Mouse (Mus musculus): ENCODE data around the gene Abcc9. TPM values are rescaled to one million over a fixed set of nuclear protein-coding genes. Genes with fewer than 3 reads are reported as not detected.
A peak's percentile ranks its signal among the peaks of the same experiment; 100 is the strongest.

Gene Abcc9
- polyA plus RNA-seq, 1 experiment from 2014 or later = 22.7 TPM

DNA sequence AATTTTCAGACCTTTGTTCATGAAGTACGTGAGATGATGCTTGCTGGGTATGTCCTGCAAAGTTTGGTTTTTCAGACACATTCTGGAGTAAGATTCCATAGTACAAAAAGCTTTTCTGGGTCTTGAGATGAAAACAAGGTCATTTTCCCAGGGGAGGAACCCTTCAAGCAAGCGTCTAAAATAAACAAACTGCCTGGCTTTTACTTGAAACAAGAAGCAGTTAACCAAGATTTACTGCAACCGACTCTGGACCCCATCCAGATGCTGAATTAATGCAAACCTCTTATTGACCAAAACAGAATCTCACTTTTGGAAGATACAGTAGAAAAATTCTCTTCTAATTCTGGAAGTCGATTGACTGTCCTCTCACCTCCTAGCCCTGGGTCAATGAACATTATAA lies 151.2 kb downstream of the Abcc9 start:
- Histone ChIP-seq H3K27ac (ENCODE audit: poor library complexity, severe bottlenecking) (no peak overlapping the region), H3K4me3 (no peak overlapping the region), H3K9ac (no peak overlapping the region), H3K9me3 (replicated peaks) (no peaks in the 10 kb centered on the region), H3K36me3 (no peaks in the 10 kb centered on the region), H3K4me1 (replicated peaks) (no peaks in the 10 kb centered on the region), H3K27me3 (replicated peaks) (no peaks in the 10 kb centered on the region), H3K4me2 (no peak overlapping the region)
- ATAC-seq (ENCODE audit: insufficient number of reproducible peaks, low FRiP score) = no peak
- 55% methylated on average over 4 of the region's 4 CpGs for WGBS

DNA sequence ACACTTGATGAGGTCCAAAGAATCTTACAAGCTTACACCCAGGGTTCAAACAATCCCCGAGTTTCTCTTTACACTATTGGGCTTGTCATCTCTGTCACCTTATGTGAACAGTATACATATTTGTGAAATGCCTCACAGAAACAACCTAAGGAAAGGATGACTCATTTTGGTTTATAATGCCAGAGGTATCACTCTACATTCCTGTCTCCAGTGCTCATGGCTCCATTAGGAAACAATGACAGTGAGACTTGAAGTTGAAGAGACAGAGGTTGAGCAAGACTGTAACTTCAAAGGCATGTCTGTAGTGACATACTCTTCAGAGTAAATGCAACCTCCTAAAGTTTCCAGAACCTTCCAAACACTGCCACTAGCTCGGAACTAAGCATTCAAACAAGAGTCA lies 153.7 kb downstream of the Abcc9 start:
- Histone ChIP-seq H3K9ac (no peak overlapping the region), H3K4me3 (no peak overlapping the region), H3K36me3 (no peaks in the 10 kb centered on the region), H3K4me1 (replicated peaks) (peaks cover 5% of the 10 kb centered on the region; the same call in 1 of the 2 replicates), H3K4me2 (no peak overlapping the region), H3K27ac (ENCODE audit: poor library complexity, severe bottlenecking) (no peak overlapping the region), H3K9me3 (replicated peaks) (no peaks in the 10 kb centered on the region), H3K27me3 (replicated peaks) (no peaks in the 10 kb centered on the region)
- no peak for ATAC-seq (ENCODE audit: insufficient number of reproducible peaks, low FRiP score)
- WGBS = 74% methylated on average over 2 of the region's 2 CpGs

DNA sequence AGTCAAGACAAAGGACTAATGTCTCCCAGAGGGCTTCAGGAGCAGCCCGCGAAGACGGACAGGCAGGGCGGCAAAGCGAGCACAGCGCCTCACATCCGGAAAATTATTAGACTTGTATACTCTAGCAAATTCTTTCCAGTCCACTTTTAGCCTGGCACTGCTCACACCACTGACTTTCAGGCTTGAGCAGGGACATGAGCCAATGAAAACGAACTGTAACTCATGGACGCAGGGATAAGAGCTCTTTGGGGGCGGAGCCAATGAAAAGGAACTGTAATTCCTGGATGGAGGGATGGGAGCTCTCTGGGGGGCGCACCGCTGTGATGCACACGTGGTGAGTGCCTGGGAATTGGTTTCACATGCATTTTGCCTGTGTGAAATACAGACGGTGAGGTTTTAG lies 157.0 kb downstream of the Abcc9 start:
- Histone ChIP-seq H3K4me1 (replicated peaks) (peaks cover 8% of the 10 kb centered on the region), H3K27ac (ENCODE audit: poor library complexity, severe bottlenecking) (peak overlapping the region; percentile 64), H3K27me3 (replicated peaks) (no peaks in the 10 kb centered on the region), H3K4me3 (peak overlapping the region; percentile 11; the same call in 1 of the 2 replicates), H3K36me3 (no peaks in the 10 kb centered on the region), H3K9ac (no peak overlapping the region), H3K4me2 (peak overlapping the region; percentile 43), H3K9me3 (replicated peaks) (no peaks in the 10 kb centered on the region; the same call in 1 of the 2 replicates)
- WGBS = 44% methylated on average over 14 of the region's 14 CpGs
- peak; percentile 73 for ATAC-seq (ENCODE audit: insufficient number of reproducible peaks, low FRiP score)

DNA sequence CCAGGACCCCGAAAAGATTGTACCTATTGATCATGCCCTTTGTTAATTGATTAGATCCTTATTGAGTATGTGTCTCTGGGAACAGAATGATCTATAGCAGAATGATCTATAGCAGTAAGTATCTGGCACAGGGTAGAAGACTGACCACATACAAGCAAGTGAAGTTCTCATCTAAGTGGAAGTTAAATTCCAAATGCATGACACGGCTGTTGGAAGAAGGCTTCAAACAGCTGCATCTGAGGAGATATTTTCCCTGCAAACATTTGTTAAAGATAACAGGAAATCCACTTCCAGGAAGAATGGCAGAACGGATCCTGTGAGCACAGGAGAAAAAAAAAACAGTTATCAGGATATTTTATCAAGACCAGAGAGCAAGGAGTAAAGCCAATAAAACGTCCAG lies 158.5 kb downstream of the Abcc9 start:
- 53% methylated on average over 4 of the region's 4 CpGs for WGBS
- Histone ChIP-seq H3K9me3 (replicated peaks) (no peaks in the 10 kb centered on the region; the same call in 1 of the 2 replicates), H3K27me3 (replicated peaks) (no peaks in the 10 kb centered on the region), H3K4me2 (no peak overlapping the region), H3K36me3 (no peaks in the 10 kb centered on the region), H3K9ac (no peak overlapping the region), H3K4me3 (no peak overlapping the region), H3K4me1 (replicated peaks) (peaks cover 11% of the 10 kb centered on the region), H3K27ac (ENCODE audit: poor library complexity, severe bottlenecking) (no peak overlapping the region)
- ATAC-seq (ENCODE audit: insufficient number of reproducible peaks, low FRiP score) = no peak

DNA sequence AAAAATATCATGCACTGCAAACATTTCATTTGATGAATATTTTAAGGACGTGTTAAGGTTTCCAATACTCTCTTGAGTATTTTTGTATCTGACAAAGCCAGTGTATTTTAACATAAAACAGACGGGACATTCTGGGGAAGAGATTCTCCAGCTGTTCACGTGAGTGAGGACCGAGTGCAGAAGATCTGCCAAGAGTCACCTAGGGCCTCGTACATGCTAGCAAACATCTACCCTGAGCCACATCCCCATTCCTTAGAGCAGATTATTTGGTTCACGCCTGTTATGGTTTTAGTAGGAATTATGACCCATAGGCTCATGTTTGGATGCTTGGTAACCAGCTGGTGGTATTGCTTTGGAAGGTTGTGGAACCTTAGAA lies 159.3 kb downstream of the Abcc9 start:
- 75% methylated on average over 6 of the region's 6 CpGs for WGBS
- no peak overlapping the region for H3K9ac ChIP-seq
- no peaks in the 10 kb centered on the region; the same call in 1 of the 2 replicates for H3K9me3 ChIP-seq (replicated peaks)
- H3K4me3 ChIP-seq = no peak overlapping the region
- H3K27me3 ChIP-seq (replicated peaks) = no peaks in the 10 kb centered on the region
- ATAC-seq (ENCODE audit: insufficient number of reproducible peaks, low FRiP score) = no peak
- H3K36me3 ChIP-seq = no peaks in the 10 kb centered on the region
- H3K27ac ChIP-seq (ENCODE audit: poor library complexity, severe bottlenecking) = no peak overlapping the region
- H3K4me2 ChIP-seq = no peak overlapping the region
- H3K4me1 ChIP-seq (replicated peaks) = peaks cover 11% of the 10 kb centered on the region

DNA sequence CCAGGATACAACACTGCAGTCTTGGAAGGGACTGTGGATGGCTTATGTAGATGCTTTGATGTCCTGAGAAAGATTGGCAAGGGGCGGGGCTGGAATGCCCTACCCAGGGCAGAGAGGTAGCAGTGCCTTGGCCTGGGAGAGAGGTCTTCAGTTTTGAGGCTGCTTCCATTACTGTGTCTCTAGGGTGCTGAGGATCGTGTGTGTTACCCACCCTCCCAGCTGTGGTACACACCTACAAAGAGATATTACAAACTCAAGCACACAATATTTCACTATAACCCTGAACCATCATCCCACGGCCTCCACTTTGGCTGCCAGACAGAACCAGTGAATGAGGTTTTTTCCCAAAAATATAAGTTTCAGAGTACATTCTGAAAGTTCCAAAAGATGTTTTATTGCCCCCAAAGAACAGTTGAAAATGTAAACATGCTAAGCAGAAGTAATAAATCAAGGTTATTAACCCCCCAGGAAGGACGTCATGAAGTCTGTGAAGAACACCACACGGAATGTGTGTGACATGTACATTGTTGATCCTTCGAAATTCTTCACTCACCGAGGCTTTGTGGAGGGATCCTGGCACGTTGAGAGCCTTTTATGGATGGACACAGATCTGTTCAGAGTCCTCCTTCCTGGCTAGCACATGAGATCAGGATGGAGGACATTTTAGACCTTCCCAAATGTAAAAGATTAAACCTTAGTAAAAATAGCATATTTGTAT lies 159.9 kb downstream of the Abcc9 start:
- H3K9me3 ChIP-seq (replicated peaks) = peaks cover 3% of the 10 kb centered on the region
- no peak for ATAC-seq (ENCODE audit: insufficient number of reproducible peaks, low FRiP score)
- H3K27me3 ChIP-seq (replicated peaks) = no peaks in the 10 kb centered on the region
- 75% methylated on average over 8 of the region's 8 CpGs for WGBS
- H3K36me3 ChIP-seq = no peaks in the 10 kb centered on the region
- peaks cover 11% of the 10 kb centered on the region for H3K4me1 ChIP-seq (replicated peaks)
- no peak overlapping the region for H3K27ac ChIP-seq (ENCODE audit: poor library complexity, severe bottlenecking)
- no peak overlapping the region for H3K4me3 ChIP-seq
- no peak overlapping the region for H3K9ac ChIP-seq
- H3K4me2 ChIP-seq = no peak overlapping the region

DNA sequence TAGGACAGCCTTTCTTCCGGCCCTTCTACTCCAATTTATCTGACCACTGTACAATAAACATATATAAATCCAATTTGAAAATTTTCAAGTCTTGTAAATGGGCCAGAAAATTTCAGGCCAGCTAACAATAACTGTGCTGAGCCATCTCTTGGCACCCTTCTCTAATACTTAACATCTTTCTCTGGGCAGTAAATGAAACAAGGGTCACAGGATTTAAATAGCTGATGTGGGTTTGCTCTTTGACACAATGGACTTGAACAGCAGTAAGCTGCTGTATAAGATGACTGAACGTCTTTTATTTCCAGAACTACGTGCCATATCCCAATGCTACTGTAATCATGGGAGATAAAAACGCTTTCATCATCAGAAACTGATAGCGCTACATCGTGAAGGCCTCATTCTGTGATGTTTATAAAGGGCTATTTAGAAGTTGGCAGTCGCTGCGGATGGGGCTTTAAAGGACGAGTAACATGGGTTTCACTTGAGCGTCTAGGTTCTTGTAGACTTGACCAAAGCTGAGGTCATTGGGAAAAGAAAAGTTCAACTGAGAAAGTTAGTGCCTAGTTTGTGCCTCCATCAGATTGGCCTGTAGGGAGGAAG lies 161.5 kb downstream of the Abcc9 start:
- Histone ChIP-seq H3K4me1 (replicated peaks) (peaks cover 11% of the 10 kb centered on the region), H3K36me3 (no peaks in the 10 kb centered on the region), H3K27ac (ENCODE audit: poor library complexity, severe bottlenecking) (no peak overlapping the region), H3K4me3 (no peak overlapping the region), H3K9ac (no peak overlapping the region), H3K4me2 (no peak overlapping the region), H3K9me3 (replicated peaks) (peaks cover 6% of the 10 kb centered on the region), H3K27me3 (replicated peaks) (no peaks in the 10 kb centered on the region)
- WGBS = 69% methylated on average over 10 of the region's 10 CpGs
- no peak for ATAC-seq (ENCODE audit: insufficient number of reproducible peaks, low FRiP score)

DNA sequence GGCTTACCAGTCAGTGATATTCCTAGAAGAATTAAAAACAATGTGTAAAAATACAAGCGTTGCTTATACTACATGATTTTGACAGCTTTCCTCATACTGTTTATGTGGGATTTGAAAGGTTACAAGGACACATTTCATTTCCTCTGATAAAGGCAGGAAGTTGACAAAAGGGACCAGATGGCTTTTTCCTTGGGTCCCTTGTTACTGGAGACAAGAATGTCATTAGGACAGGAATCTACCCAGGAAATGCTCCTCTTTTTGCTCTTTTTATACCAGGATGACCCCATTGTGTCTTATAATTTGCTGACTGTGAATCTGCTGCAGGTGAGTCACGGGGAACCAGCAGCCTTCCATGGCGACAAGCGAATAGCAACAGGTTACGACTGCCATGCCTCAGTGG lies 162.0 kb downstream of the Abcc9 start:
- 71% methylated on average over 5 of the region's 5 CpGs for WGBS
- Histone ChIP-seq H3K4me1 (replicated peaks) (peaks cover 11% of the 10 kb centered on the region), H3K27me3 (replicated peaks) (no peaks in the 10 kb centered on the region), H3K4me3 (no peak overlapping the region), H3K9ac (no peak overlapping the region), H3K9me3 (replicated peaks) (peaks cover 6% of the 10 kb centered on the region), H3K4me2 (no peak overlapping the region), H3K36me3 (no peaks in the 10 kb centered on the region), H3K27ac (ENCODE audit: poor library complexity, severe bottlenecking) (no peak overlapping the region)
- no peak for ATAC-seq (ENCODE audit: insufficient number of reproducible peaks, low FRiP score)

DNA sequence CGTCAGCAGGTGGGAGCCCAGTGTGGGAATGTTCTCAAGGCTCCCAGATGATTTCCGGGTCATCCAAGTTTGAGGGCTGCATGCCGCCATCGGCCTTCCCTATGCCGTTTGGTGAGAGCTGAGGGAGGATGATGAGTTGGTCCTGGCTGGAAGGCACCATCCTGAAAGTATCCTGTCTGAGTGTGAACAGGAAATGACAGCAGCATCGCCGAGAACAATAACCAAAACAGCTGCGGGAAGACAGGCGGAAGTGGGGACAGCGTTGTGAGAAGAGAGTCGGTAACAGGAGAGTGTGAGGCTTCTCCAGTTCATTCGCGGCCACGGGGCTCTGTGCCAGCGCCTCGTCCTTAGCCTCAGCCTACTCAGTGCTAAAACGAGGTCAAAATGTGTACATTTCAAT lies 163.6 kb downstream of the Abcc9 start:
- ATAC-seq (ENCODE audit: insufficient number of reproducible peaks, low FRiP score) = no peak
- 62% methylated on average over 17 of the region's 17 CpGs for WGBS

More for the DNA sequence above, 163.6 kb downstream of the Abcc9 start:
- Histone ChIP-seq H3K4me3 (no peak overlapping the region), H3K9ac (no peak overlapping the region), H3K9me3 (replicated peaks) (peaks cover 10% of the 10 kb centered on the region), H3K27ac (ENCODE audit: poor library complexity, severe bottlenecking) (no peak overlapping the region), H3K4me2 (no peak overlapping the region), H3K27me3 (replicated peaks) (no peaks in the 10 kb centered on the region), H3K36me3 (no peaks in the 10 kb centered on the region), H3K4me1 (replicated peaks) (peaks cover 7% of the 10 kb centered on the region; the same call in 1 of the 2 replicates)

Other genes starting within 250 kb of the Abcc9 start
- gene Gys2, start 229.2 kb downstream of the Abcc9 start, polyA plus RNA-seq (2016; fragmentation: Nextera tagmentation; extraction: Ambion mirVana) = 0.40 TPM in 1 of 2 replicates, not detected in the other
- 777 and 782 TPM in 2 replicates for gene Ldhb, start 194.4 kb downstream of the Abcc9 start, polyA plus RNA-seq (2016; fragmentation: Nextera tagmentation; extraction: Ambion mirVana)
- 2.5 TPM in 2 replicates for gene Kcnj8, start 130.7 kb downstream of the Abcc9 start, polyA plus RNA-seq (2016; fragmentation: Nextera tagmentation; extraction: Ambion mirVana)
- gene Cmas, start 54.4 kb upstream of the Abcc9 start, polyA plus RNA-seq (2016; fragmentation: Nextera tagmentation; extraction: Ambion mirVana) = 126 and 127 TPM in 2 replicates
- 0.08 and 0.21 TPM in 2 replicates for gene Sult6b2, start 102.2 kb upstream of the Abcc9 start, polyA plus RNA-seq (2016; fragmentation: Nextera tagmentation; extraction: Ambion mirVana)

Data from heart, embryonic 12.5 days (tissue).